Mouse (Mus musculus): ENCODE results near the gene Dbnl. TPM values are rescaled to one million over a fixed set of nuclear protein-coding genes. Genes with fewer than 3 reads are reported as not detected.
A peak's percentile ranks its signal among the peaks of the same experiment; 100 is the strongest.

The Dbnl gene
- total and polyA plus RNA-seq, 3 experiments = 70.3 to 124 (median 77.3) TPM

DNA sequence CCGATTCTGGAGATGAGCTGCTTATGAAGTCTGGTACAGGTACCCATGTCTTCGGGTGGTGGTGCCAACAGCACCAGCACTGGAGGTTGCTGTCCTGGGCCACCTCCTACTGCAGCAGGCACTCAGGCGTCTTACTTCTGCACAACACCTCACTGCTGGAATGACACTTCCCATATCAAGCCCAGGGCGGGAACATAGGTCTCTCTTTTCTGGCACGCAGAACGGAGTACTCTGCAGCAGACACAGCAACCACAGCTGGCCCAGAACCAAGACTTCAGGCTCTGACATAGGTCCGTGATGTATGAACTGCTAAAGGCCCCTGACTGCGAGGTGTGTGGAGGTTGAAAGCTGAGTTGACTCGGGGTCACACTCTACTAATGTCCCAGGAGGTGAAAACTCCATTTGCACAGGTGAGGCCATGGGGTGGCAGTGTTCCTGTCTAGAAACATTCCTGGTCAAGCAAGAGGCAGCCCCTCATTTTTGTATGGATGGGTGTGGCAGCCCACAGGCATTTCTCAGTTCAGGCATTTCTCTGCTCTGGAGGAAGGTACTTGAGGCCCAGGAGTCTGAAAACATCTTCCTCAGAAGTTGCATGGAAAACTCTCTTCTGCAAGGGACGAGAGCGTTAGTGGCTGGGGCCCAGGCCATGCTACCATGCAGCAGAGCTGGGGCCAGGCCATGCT, 40.4 kb downstream of the Dbnl start:
- no peak overlapping the region for H3K9ac ChIP-seq (ENCODE audit: insufficient read depth, low read depth)
- H3K27me3 ChIP-seq (replicated peaks) = no peaks in the 10 kb centered on the region
- H3K4me1 ChIP-seq (ENCODE audit: control insufficient read depth in 1 of 2, insufficient read depth in 2 of 2) = peaks cover 0 to 14% of the 10 kb centered on the region in 2 experiments; a peak in 1 of 4 replicates
- no peak overlapping the region for H3K4me3 ChIP-seq (replicated peaks in 1 of 3; ENCODE audit: low read depth in 2 of 3, low read length in 2 of 3, poor library complexity in 1 of 3)
- H3K36me3 ChIP-seq (replicated peaks in 1 of 2; ENCODE audit: control insufficient read depth in 1 of 2, insufficient read depth in 1 of 2, low read length in 1 of 2) = peaks cover 47 to 50% of the 10 kb centered on the region in 2 experiments
- no peaks in the 10 kb centered on the region for H3K9me3 ChIP-seq (replicated peaks; ENCODE audit: low read length)
- no peaks in the 10 kb centered on the region for H3K79me2 ChIP-seq (replicated peaks; ENCODE audit: control insufficient read depth, extremely low read depth, insufficient read depth, poor library complexity, severe bottlenecking)
- DNase-seq (ENCODE audit: extremely low read depth) = no peak
- dilution Hi-C loops (cut with MboI; ENCODE audit: extremely low pct_ligation_motif_present, extremely low pct_unique_long_range_greater_than_20kb, low sequenced_read_pairs) = no loop called here
- in situ Hi-C loops (cut with MboI; ENCODE audit: low pct_ligation_motif_present, low pct_unique_long_range_greater_than_20kb, low sequenced_read_pairs) = no loop called here
- peak in 1 of 2 experiments; percentile 8; a peak in 1 of 4 replicates for TF ChIP-seq CTCF (conservative IDR thresholded peaks at IDR 0.05 in 1 of 2, IDR thresholded peaks at IDR 0.05 in 1 of 2; ENCODE audit: low read depth in 2 of 2, low read length in 2 of 2)
- TF ChIP-seq USF1 (IDR thresholded peaks at IDR 0.05; ENCODE audit: low read depth, low read length) = no peak
- TF ChIP-seq BHLHE40 (IDR thresholded peaks at IDR 0.05; ENCODE audit: low read depth, low read length) = no peak
- TF ChIP-seq SMC3 (IDR thresholded peaks at IDR 0.05; ENCODE audit: low read depth, low read length) = peak; percentile 10; the same call in 1 of the 2 replicates
- no peak for TF ChIP-seq USF2 (conservative IDR thresholded peaks at IDR 0.05; ENCODE audit: low read depth, low read length)
- TF ChIP-seq ZMIZ1 (IDR thresholded peaks at IDR 0.05; ENCODE audit: low read depth, low read length) = no peak
- TF ChIP-seq TCF12 (IDR thresholded peaks at IDR 0.05; ENCODE audit: low read depth, low read length) = no peak
- H3K27ac ChIP-seq (ENCODE audit: insufficient read depth, low read depth) = no peak overlapping the region
- H3K4me2 ChIP-seq (ENCODE audit: insufficient read depth, low read depth, poor library complexity, severe bottlenecking) = no peak overlapping the region

GRCm38 (mm10) chr11:5829327-5829726, 41.0 kb downstream of the Dbnl start:
- in situ Hi-C loops (cut with MboI; ENCODE audit: low pct_ligation_motif_present, low pct_unique_long_range_greater_than_20kb, low sequenced_read_pairs) = no loop called here

DNA sequence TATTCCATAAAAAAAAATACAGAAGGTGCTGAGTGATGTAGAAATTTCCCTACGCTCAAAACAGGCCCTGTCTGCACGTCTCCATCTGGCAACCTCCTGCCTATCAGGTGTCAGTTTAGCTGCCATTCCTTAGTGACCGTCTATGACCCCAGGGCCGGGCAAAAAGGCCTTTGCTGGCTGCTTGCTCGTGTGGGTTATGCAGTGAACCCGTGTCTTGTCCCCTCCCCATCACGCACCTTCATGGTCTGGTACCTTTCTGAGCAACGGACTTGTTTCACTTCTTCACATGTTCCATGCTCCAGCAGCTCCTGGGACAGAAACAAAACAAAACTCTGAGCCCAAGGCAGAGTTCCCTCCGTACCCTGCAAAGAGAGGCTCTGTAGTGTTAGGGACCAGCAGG, 46.2 kb downstream of the Dbnl start:
- Histone ChIP-seq H3K79me2 (replicated peaks; ENCODE audit: control insufficient read depth, extremely low read depth, insufficient read depth, poor library complexity, severe bottlenecking) (no peaks in the 10 kb centered on the region), H3K27me3 (replicated peaks) (no peaks in the 10 kb centered on the region), H3K36me3 (replicated peaks in 1 of 2; ENCODE audit: control insufficient read depth in 1 of 2, insufficient read depth in 1 of 2, low read length in 1 of 2) (peaks cover 44 to 48% of the 10 kb centered on the region in 2 experiments), H3K9me3 (replicated peaks; ENCODE audit: low read length) (peaks cover 2% of the 10 kb centered on the region), H3K9ac (ENCODE audit: insufficient read depth, low read depth) (no peak overlapping the region), H3K27ac (ENCODE audit: insufficient read depth, low read depth) (no peak overlapping the region), H3K4me1 (ENCODE audit: control insufficient read depth in 1 of 2, insufficient read depth in 2 of 2) (peaks cover 16 to 50% of the 10 kb centered on the region in 2 experiments), H3K4me3 (replicated peaks in 1 of 3; ENCODE audit: low read depth in 2 of 3, low read length in 2 of 3, poor library complexity in 1 of 3) (no peak overlapping the region), H3K4me2 (ENCODE audit: insufficient read depth, low read depth, poor library complexity, severe bottlenecking) (no peak overlapping the region)
- no peak for DNase-seq (ENCODE audit: extremely low read depth)
- in situ Hi-C loops (cut with MboI; ENCODE audit: low pct_ligation_motif_present, low pct_unique_long_range_greater_than_20kb, low sequenced_read_pairs) = no loop called here
- TF ChIP-seq PAX5 (IDR thresholded peaks at IDR 0.05; ENCODE audit: low read length) = no peak
- TF ChIP-seq BHLHE40 (IDR thresholded peaks at IDR 0.05; ENCODE audit: low read depth, low read length) = peak; percentile 32; the same call in 1 of the 2 replicates
- dilution Hi-C loops (cut with MboI; ENCODE audit: extremely low pct_ligation_motif_present, extremely low pct_unique_long_range_greater_than_20kb, low sequenced_read_pairs) = no loop called here

More at GRCm38 (mm10) chr11:5829327-5829726, 41.0 kb downstream of the Dbnl start:
- TF ChIP-seq MAZ (IDR thresholded peaks at IDR 0.05; ENCODE audit: low read depth, low read length) = no peak
- no peak for TF ChIP-seq E2F4 (IDR thresholded peaks at IDR 0.05; ENCODE audit: insufficient replicate concordance, low read depth, low read length)
- no peak for TF ChIP-seq POLR2A (IDR thresholded peaks at IDR 0.05; ENCODE audit: low read depth, low read length)
- TF ChIP-seq ZMIZ1 (IDR thresholded peaks at IDR 0.05; ENCODE audit: low read depth, low read length) = no peak
- no peak for TF ChIP-seq MXI1 (IDR thresholded peaks at IDR 0.05; ENCODE audit: low read depth, low read length)
- TF ChIP-seq TBP (conservative IDR thresholded peaks at IDR 0.05; ENCODE audit: low read depth, low read length) = no peak
- no peak for TF ChIP-seq USF1 (IDR thresholded peaks at IDR 0.05; ENCODE audit: low read depth, low read length)
- TF ChIP-seq EP300 (IDR thresholded peaks at IDR 0.05; ENCODE audit: low read length) = no peak
- no peaks in the 10 kb centered on the region for H3K9me3 ChIP-seq (replicated peaks; ENCODE audit: low read length)
- peaks cover 3 to 20% of the 10 kb centered on the region in 2 experiments; a peak in 3 of 4 replicates for H3K4me1 ChIP-seq (ENCODE audit: control insufficient read depth in 1 of 2, insufficient read depth in 2 of 2)
- no peak overlapping the region for H3K27ac ChIP-seq (ENCODE audit: insufficient read depth, low read depth)
- no peak overlapping the region for H3K4me2 ChIP-seq (ENCODE audit: insufficient read depth, low read depth, poor library complexity, severe bottlenecking)
- no peaks in the 10 kb centered on the region for H3K79me2 ChIP-seq (replicated peaks; ENCODE audit: control insufficient read depth, extremely low read depth, insufficient read depth, poor library complexity, severe bottlenecking)
- no peak overlapping the region for H3K9ac ChIP-seq (ENCODE audit: insufficient read depth, low read depth)
- H3K27me3 ChIP-seq (replicated peaks) = no peaks in the 10 kb centered on the region
- no peak for DNase-seq (ENCODE audit: extremely low read depth)
- dilution Hi-C loops (cut with MboI; ENCODE audit: extremely low pct_ligation_motif_present, extremely low pct_unique_long_range_greater_than_20kb, low sequenced_read_pairs) = no loop called here
- no peak overlapping the region for H3K4me3 ChIP-seq (replicated peaks in 1 of 3; ENCODE audit: low read depth in 2 of 3, low read length in 2 of 3, poor library complexity in 1 of 3)
- peaks cover 52 to 55% of the 10 kb centered on the region in 2 experiments for H3K36me3 ChIP-seq (replicated peaks in 1 of 2; ENCODE audit: control insufficient read depth in 1 of 2, insufficient read depth in 1 of 2, low read length in 1 of 2)

Data from CH12.LX (cell line).